Mouse (Mus musculus): ENCODE measurements around the gene Ubc. TPM values are rescaled to one million over a fixed set of nuclear protein-coding genes. Genes with fewer than 3 reads are reported as not detected.

Gene Ubc
- polyA plus RNA-seq, 2 experiments from 2014 or later, result 954 to 1,216 TPM

GRCm38 (mm10) chr5:125382673-125383558 is 7.1 kb downstream of the Ubc start:
- peak; percentile 63 for ATAC-seq

GRCm38 (mm10) chr5:125381954-125382672 is 7.9 kb downstream of the Ubc start:
- no peak for ATAC-seq

GRCm38 (mm10) chr5:125378919-125379318 is 11.1 kb downstream of the Ubc start:
- no peak for ATAC-seq

- peak; percentile 34 for ATAC-seq
These were observed 12.8 kb downstream of the Ubc start for GRCm38 (mm10) chr5:125377214-125377613.

- ATAC-seq, result peak; percentile 63
These were observed 14.1 kb downstream of the Ubc start for GRCm38 (mm10) chr5:125375871-125376270.

- no peak for ATAC-seq
These were observed 18.0 kb downstream of the Ubc start for GRCm38 (mm10) chr5:125372027-125372426.

- ATAC-seq, result no peak
These were observed 18.9 kb downstream of the Ubc start for GRCm38 (mm10) chr5:125370950-125371693.

GRCm38 (mm10) chr5:125368568-125368967 is 21.4 kb downstream of the Ubc start:
- peak; percentile 79 for ATAC-seq

- ATAC-seq, result no peak
These were observed 21.8 kb downstream of the Ubc start for GRCm38 (mm10) chr5:125368156-125368555.

- no peak for ATAC-seq
These were observed 25.1 kb downstream of the Ubc start for GRCm38 (mm10) chr5:125364851-125365429.

GRCm38 (mm10) chr5:125363894-125364293 is 26.1 kb downstream of the Ubc start:
- ATAC-seq, result no peak

- ATAC-seq, result no peak
These were observed 29.0 kb downstream of the Ubc start for GRCm38 (mm10) chr5:125360981-125361510.

- no peak for ATAC-seq
These were observed 29.4 kb downstream of the Ubc start for GRCm38 (mm10) chr5:125360566-125360965.

GRCm38 (mm10) chr5:125358270-125358608 is 31.8 kb downstream of the Ubc start:
- no peak for ATAC-seq

GRCm38 (mm10) chr5:125357543-125358269 is 32.3 kb downstream of the Ubc start:
- no peak for ATAC-seq

- ATAC-seq, result no peak
These were observed 34.4 kb downstream of the Ubc start for GRCm38 (mm10) chr5:125355650-125356049.

GRCm38 (mm10) chr5:125354885-125355492 is 35.0 kb downstream of the Ubc start:
- ATAC-seq, result no peak

- ATAC-seq, result no peak
These were observed 37.2 kb downstream of the Ubc start for GRCm38 (mm10) chr5:125352781-125353294.

- no peak for ATAC-seq
These were observed 38.1 kb downstream of the Ubc start for GRCm38 (mm10) chr5:125351939-125352338.

- no peak for ATAC-seq
These were observed 38.9 kb downstream of the Ubc start for GRCm38 (mm10) chr5:125351057-125351456.

GRCm38 (mm10) chr5:125349391-125349790 is 40.6 kb downstream of the Ubc start:
- no peak for ATAC-seq
